Mouse (Mus musculus) CH12F3 (cell line): ENCODE results near the gene Zfp966.
"Not testable (repeated sequence)": the region's sequence is repeated elsewhere in the genome, so short reads cannot be mapped to it uniquely, and the experiment has no call there.

Source experiments
- in situ Hi-C: fragments of 300-500 bp; cut with MboI; formaldehyde crosslinking; loops from 2 replicates; pipeline ENCODE4 v1.14.3; 2020; ENCODE audit warnings: low sequenced_read_pairs

The Zfp966 gene

DNA sequence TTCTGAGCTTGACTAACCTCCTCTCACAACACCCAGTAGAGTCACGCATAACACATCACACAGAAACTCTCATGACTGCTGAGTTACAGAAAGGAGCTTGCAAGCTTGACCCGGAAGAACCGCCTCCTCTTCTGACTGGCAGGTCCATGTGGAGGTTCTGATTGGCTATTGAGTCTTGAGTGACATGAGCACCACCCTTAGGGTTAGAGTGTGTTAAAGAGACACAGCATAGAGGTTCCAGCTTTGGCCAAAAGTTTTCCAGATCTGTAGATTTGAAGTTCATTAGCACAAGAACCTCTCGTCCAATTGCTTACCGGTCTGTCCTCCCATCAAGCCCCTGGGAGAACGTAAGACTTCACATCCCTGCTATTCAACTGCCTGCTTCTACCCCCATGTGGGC lies at the start of gene Zfp966:
Gene Zfp966 (minus strand): TSS at position 101 of the 400 bp plus-strand sequence.
- in situ Hi-C loops: not testable (repeated sequence)

DNA sequence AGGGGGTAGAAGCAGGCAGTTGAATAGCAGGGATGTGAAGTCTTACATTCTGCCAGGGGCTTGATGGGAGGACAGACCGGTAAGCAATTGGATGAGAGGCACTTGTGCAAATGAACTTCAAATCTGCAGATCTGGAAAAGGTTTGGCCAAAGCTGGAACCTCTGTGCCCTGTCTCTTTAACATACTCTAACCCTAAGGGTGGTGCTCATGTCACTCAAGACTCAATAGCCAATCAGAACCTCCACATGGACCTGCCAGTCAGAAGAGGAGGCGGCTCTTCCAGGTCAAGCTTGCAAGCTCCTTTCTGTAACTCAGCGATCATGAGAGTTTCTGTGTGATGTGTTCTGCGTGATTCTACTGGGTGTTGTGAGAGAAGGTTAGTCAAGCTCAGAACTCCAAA lies 34.1 kb upstream of the Zfp966 start, which contains the start of gene Gm2026:
Gene Gm2026 (plus strand): TSS at position 301 of the 400 bp plus-strand sequence.
- in situ Hi-C loops: not testable (repeated sequence)

DNA sequence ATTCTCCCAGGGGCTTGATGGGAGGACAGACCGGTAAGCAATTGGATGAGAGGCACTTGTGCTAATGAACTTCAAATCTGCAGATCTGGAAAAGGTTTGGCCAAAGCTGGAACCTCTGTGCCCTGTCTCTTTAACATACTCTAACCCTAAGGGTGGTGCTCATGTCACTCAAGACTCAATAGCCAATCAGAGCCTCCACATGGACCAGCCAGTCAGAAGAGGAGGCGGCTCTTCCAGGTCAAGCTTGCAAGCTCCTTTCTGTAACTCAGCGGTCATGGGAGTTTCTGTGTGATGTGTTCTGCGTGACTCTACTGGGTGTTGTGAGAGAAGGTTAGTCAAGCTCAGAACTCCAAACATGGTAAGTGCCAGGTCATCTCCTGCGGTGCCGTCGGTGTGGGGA lies 61.9 kb downstream of the Zfp966 start, which contains the start of gene Gm6710:
Gene Gm6710 (plus strand): TSS at position 196 of the 400 bp plus-strand sequence.
- in situ Hi-C loops: not testable (repeated sequence)
